Mouse (Mus musculus) MEL (cell line): ENCODE data around the gene Map3k9. TPM values are rescaled to one million over a fixed set of nuclear protein-coding genes. Genes with fewer than 3 reads are reported as not detected.

Experiments used
- DNase-seq: peaks from one replicate; pipeline ENCODE4 v3.0.0; 2011; ENCODE audit warnings: low read depth, low spot score
- H3K27ac ChIP-seq: 2 replicates; pipeline ENCODE4 v1.5.1; 2012; ENCODE audit warnings: low read depth, mild to moderate bottlenecking, control low read depth, low read length, moderate library complexity; ENCODE audit not compliant: control insufficient read depth
- H3K27me3 ChIP-seq, 2 experiments: fragments of 150-350 bp in 1 of 2; sonication (generic) in 1 of 2; 2 replicates each; pipeline ENCODE4 v1.6.1; 2012; ENCODE audit warnings: low read length in 2 of 2, mild to moderate bottlenecking in 2 of 2, improper control_type of control experiment in 1 of 2, moderate library complexity in 1 of 2; ENCODE audit not compliant: insufficient read depth in 2 of 2, control insufficient read depth in 1 of 2
- H3K36me3 ChIP-seq, 2 experiments: 2 replicates each; pipeline ENCODE4 v1.6.1; 2012 to 2014; ENCODE audit warnings: low read length in 2 of 2, improper control_type of control experiment in 1 of 2, inconsistent platforms in 1 of 2, mild to moderate bottlenecking in 1 of 2; ENCODE audit not compliant: insufficient read depth in 2 of 2, control insufficient read depth in 1 of 2
- H3K4me1 ChIP-seq, 2 experiments: fragments of 150-350 bp in 1 of 2; sonication (generic) in 1 of 2; 2 replicates each; pipeline ENCODE4 v1.6.1; 2012; ENCODE audit warnings: low read length in 2 of 2, improper control_type of control experiment in 1 of 2, mild to moderate bottlenecking in 1 of 2; ENCODE audit not compliant: insufficient read depth in 2 of 2, control insufficient read depth in 1 of 2
- H3K4me3 ChIP-seq, 2 experiments: fragments of 150-350 bp in 1 of 2; sonication (generic) in 1 of 2; 2 replicates each; pipeline ENCODE4 v1.5.1; 2012; ENCODE audit warnings: low read depth in 2 of 2, low read length in 2 of 2, mild to moderate bottlenecking in 2 of 2, moderate library complexity in 2 of 2, control low read depth in 1 of 2, improper control_type of control experiment in 1 of 2; ENCODE audit not compliant: control insufficient read depth in 1 of 2, insufficient read depth in 1 of 2
- H3K79me2 ChIP-seq: 2 replicates; pipeline ENCODE4 v1.6.1; 2012; ENCODE audit warnings: mild to moderate bottlenecking, low read length, moderate library complexity; ENCODE audit not compliant: control insufficient read depth, poor library complexity, insufficient read depth
- H3K9ac ChIP-seq: 2 replicates; pipeline ENCODE4 v1.6.1; 2012; ENCODE audit warnings: low read depth, mild to moderate bottlenecking, control low read depth, low read length, moderate library complexity; ENCODE audit not compliant: control insufficient read depth, poor library complexity, severe bottlenecking
- H3K9me3 ChIP-seq: fragments of 150-350 bp; sonication (generic); replicated peaks from 2 replicates; pipeline ENCODE4 v1.6.1; 2012; ENCODE audit warnings: mild to moderate bottlenecking, low read length, improper control_type of control experiment, moderate library complexity; ENCODE audit not compliant: insufficient read depth
- BHLHE40 ChIP-seq: IDR thresholded peaks from 2 replicates; pipeline ENCODE4 v1.6.1; 2012; ENCODE audit warnings: low read depth, mild to moderate bottlenecking, inconsistent platforms, low read length, improper control_type of control experiment, borderline replicate concordance
- CHD1 ChIP-seq: IDR thresholded peaks from 2 replicates; pipeline ENCODE4 v1.6.1; 2012; ENCODE audit warnings: low read depth, mild to moderate bottlenecking, inconsistent platforms, low read length, improper control_type of control experiment
- EP300 ChIP-seq, 2 experiments: IDR thresholded peaks; 2 replicates each; pipeline ENCODE4 v1.6.1; 2011; ENCODE audit warnings: improper control_type of control experiment in 2 of 2, low read length in 2 of 2, low read depth in 1 of 2, mild to moderate bottlenecking in 1 of 2
- ETS1 ChIP-seq: IDR thresholded peaks from 2 replicates; pipeline ENCODE4 v1.6.1; 2012; ENCODE audit warnings: low read depth, mild to moderate bottlenecking, inconsistent platforms, low read length, improper control_type of control experiment, moderate library complexity
- GATA1 ChIP-seq: IDR thresholded peaks from 2 replicates; pipeline ENCODE4 v1.6.1; 2011; ENCODE audit warnings: low read depth, low read length, improper control_type of control experiment
- HCFC1 ChIP-seq: IDR thresholded peaks from 2 replicates; pipeline ENCODE4 v1.6.1; 2012; ENCODE audit warnings: low read depth, mild to moderate bottlenecking, inconsistent platforms, low read length, improper control_type of control experiment, moderate library complexity
- KAT2A ChIP-seq: conservative IDR thresholded peaks from 2 replicates; pipeline ENCODE4 v1.6.1; 2012; ENCODE audit warnings: low read depth, low read length, improper control_type of control experiment, inconsistent platforms
- MAZ ChIP-seq: IDR thresholded peaks from 2 replicates; pipeline ENCODE4 v1.6.1; 2012; ENCODE audit warnings: low read depth, mild to moderate bottlenecking, inconsistent platforms, low read length, improper control_type of control experiment
- MYC ChIP-seq: IDR thresholded peaks from 2 replicates; pipeline ENCODE4 v1.6.1; 2011; ENCODE audit warnings: low read depth, mild to moderate bottlenecking, low read length, improper control_type of control experiment, moderate library complexity
- NRF1 ChIP-seq: IDR thresholded peaks from 2 replicates; pipeline ENCODE4 v1.6.1; 2014; ENCODE audit warnings: low read depth, mild to moderate bottlenecking, inconsistent platforms, low read length, improper control_type of control experiment, moderate library complexity; ENCODE audit not compliant: poor library complexity, insufficient read depth, severe bottlenecking
- POLR2A ChIP-seq, 2 experiments: IDR thresholded peaks; 2 replicates each; pipeline ENCODE4 v1.6.1; 2011 to 2012; ENCODE audit warnings: low read length in 2 of 2, mild to moderate bottlenecking in 2 of 2, control low read depth in 1 of 2, improper control_type of control experiment in 1 of 2, low read depth in 1 of 2, moderate library complexity in 1 of 2; ENCODE audit not compliant: control insufficient read depth in 1 of 2, insufficient read depth in 1 of 2, poor library complexity in 1 of 2
- POLR2AphosphoS2 ChIP-seq: IDR thresholded peaks from 2 replicates; pipeline ENCODE4 v1.6.1; 2011; ENCODE audit warnings: low read length, improper control_type of control experiment
- POLR2AphosphoS5 ChIP-seq: IDR thresholded peaks from 2 replicates; pipeline ENCODE4 v1.6.1; 2012; ENCODE audit warnings: low read depth, borderline replicate concordance, mild to moderate bottlenecking, inconsistent platforms, low read length, moderate library complexity, mixed read lengths
- RAD21 ChIP-seq: IDR thresholded peaks from 2 replicates; pipeline ENCODE4 v1.6.1; 2011; ENCODE audit warnings: mild to moderate bottlenecking, low read depth, low read length, improper control_type of control experiment
- RCOR1 ChIP-seq: IDR thresholded peaks from 2 replicates; pipeline ENCODE4 v1.6.1; 2012; ENCODE audit warnings: low read depth, mild to moderate bottlenecking, inconsistent platforms, low read length, improper control_type of control experiment
- SIN3A ChIP-seq: IDR thresholded peaks from 2 replicates; pipeline ENCODE4 v1.6.1; 2012; ENCODE audit warnings: low read length, improper control_type of control experiment, inconsistent platforms
- TAL1 ChIP-seq: IDR thresholded peaks from 2 replicates; pipeline ENCODE4 v1.6.1; 2012; ENCODE audit warnings: mild to moderate bottlenecking, inconsistent platforms, low read length, moderate library complexity, mixed read lengths
- TBP ChIP-seq: IDR thresholded peaks from 2 replicates; pipeline ENCODE4 v1.8.0; 2011; ENCODE audit warnings: low read depth, low read length, improper control_type of control experiment
- TCF12 ChIP-seq: IDR thresholded peaks from 2 replicates; pipeline ENCODE4 v1.6.1; 2014; ENCODE audit warnings: low read depth, mild to moderate bottlenecking, inconsistent platforms, low read length, improper control_type of control experiment, moderate library complexity
- USF1 ChIP-seq: IDR thresholded peaks from 2 replicates; pipeline ENCODE4 v1.6.1; 2014; ENCODE audit warnings: low read depth, mild to moderate bottlenecking, inconsistent platforms, low read length, improper control_type of control experiment, moderate library complexity
- ZNF384 ChIP-seq: IDR thresholded peaks from 2 replicates; pipeline ENCODE4 v1.6.1; 2012; ENCODE audit warnings: low read depth, mild to moderate bottlenecking, inconsistent platforms, low read length, improper control_type of control experiment
- polyA plus RNA-seq, 2 experiments: library from polyadenylated mRNA; stranded (reverse) in 1 of 2; unstranded in 1 of 2; fragments of >175 nt in 1 of 2; fragments of >200 nt in 1 of 2; gene quantifications; 2 replicates each; pipeline versions ENCODE4 v1.2.1 to v1.2.4; 2012; ENCODE audit warnings: low replicate concordance in 2 of 2, low read depth in 1 of 2; ENCODE audit not compliant: insufficient read length in 2 of 2, insufficient read depth in 1 of 2, missing spikeins in 1 of 2
- total RNA-seq: library from RNA; depleted of rRNA; stranded (reverse); fragments of 300-350 nt; gene quantifications from 2 replicates; pipeline ENCODE4 v1.2.3, GENCODE M21; 2012

The Map3k9 gene
- total and polyA plus RNA-seq, 3 experiments, result not detected

DNA sequence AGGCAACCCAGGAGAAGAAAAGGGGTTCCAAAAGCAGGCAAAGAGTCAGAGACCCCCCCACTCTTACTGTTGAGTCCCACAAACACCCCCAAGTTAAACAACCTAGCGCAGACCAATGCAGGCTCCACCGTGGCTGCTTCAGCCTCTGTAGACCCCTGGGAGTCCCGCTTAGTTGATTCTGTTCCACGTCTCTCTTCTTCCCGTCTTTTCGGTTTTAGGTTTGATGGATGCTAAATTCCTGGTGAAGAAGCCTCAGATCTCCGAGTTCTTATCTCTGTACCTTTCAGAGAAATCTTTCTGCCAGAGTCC lies 26.5 kb upstream of the Map3k9 start (continued):
- no peak for TF ChIP-seq BHLHE40
- TF ChIP-seq SIN3A, result no peak
- TF ChIP-seq NRF1, result no peak
- TF ChIP-seq USF1, result no peak
- TF ChIP-seq, all 39 proteins: peak for 0

DNA sequence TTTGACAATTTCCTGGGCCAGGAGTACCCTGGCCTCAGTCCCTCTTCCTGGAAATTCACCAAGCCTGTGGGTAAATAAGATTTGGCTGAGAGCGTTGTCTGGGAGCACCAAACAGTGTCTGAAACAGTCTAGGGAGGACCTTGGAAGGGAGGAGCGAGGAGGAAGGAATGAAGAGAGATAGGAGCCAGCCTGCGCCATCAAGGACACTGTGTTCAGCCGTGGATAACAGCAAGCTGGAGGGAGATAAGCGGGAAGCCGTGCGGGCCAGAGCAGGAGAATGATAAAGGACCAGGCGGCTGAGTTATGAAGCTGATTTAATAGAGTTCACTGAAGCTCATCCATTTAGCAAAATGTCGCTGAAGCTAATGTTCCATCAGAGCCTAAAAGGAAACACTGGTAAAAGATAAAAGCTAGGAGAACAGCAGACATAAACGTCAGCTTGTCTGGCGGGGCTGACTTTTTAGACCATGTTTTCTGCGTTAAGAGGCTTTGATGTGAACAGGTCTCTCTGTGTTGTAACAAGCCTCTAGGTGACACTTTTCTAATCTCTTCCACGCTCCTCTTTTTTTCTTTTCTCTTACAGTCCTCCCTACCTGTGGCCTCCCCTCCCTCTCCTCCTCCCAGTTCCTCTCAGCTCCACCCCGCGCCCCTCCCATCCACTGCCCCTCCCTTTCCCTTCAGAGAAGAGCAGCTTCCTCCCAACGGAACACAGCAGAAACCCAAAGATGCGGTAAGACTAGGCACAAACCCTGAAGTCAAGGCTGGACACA lies 26.0 kb upstream of the Map3k9 start:
- Histone ChIP-seq H3K9ac (peak overlapping the region; percentile 45), H3K27ac (peak overlapping the region; percentile 67), H3K9me3 (no peaks in the 10 kb centered on the region), H3K79me2 (no peaks in the 10 kb centered on the region; the same call in 1 of the 2 replicates), H3K4me3 (peak overlapping the region; percentile 30 to 46), H3K4me1 (peaks cover 0 to 10% of the 10 kb centered on the region in 2 experiments; a peak in 3 of 4 replicates), H3K27me3 (no peaks in the 10 kb centered on the region; a peak in 2 of 4 replicates), H3K36me3 (peaks cover 0 to 11% of the 10 kb centered on the region in 2 experiments; a peak in 2 of 4 replicates)
- TF ChIP-seq RCOR1, result peak; percentile 80
- TF ChIP-seq POLR2AphosphoS5, result no peak
- 0 out of 2 replicates have a peak, but pooled peaks have one; percentile 19 for TF ChIP-seq MAZ
- TF ChIP-seq ETS1, result peak; percentile 24; the same call in 1 of the 2 replicates
- no peak for TF ChIP-seq HCFC1
- peak; percentile 58 to 77 for TF ChIP-seq EP300 (IDR thresholded peaks at IDR 0.05; ENCODE audit: low read depth in 1 of 2, low read length in 2 of 2)
- peak; percentile 68; the same call in 1 of the 2 replicates for TF ChIP-seq TCF12
- TF ChIP-seq POLR2AphosphoS2, result no peak
- TF ChIP-seq TAL1, result peak; percentile 43
- TF ChIP-seq TBP, result no peak
- TF ChIP-seq GATA1, result peak; percentile 90
- TF ChIP-seq CHD1, result no peak
- peak in 1 of 2 experiments; percentile 49; a peak in 1 of 4 replicates for TF ChIP-seq POLR2A (IDR thresholded peaks at IDR 0.05; ENCODE audit: control insufficient read depth in 1 of 2, insufficient read depth in 1 of 2, low read depth in 1 of 2, low read length in 2 of 2, poor library complexity in 1 of 2)
- peak; percentile 76 for DNase-seq

GRCm38 (mm10) chr12:81806114-81806513 lies 25.1 kb upstream of the Map3k9 start:
- DNase-seq, result no peak
- TF ChIP-seq POLR2A (IDR thresholded peaks at IDR 0.05; ENCODE audit: control insufficient read depth in 1 of 2, insufficient read depth in 1 of 2, low read depth in 1 of 2, low read length in 2 of 2, poor library complexity in 1 of 2) (no peak), ZNF384 (no peak), RAD21 (no peak), GATA1 (no peak), CHD1 (no peak), MYC (no peak), RCOR1 (no peak), KAT2A (no peak)

More at GRCm38 (mm10) chr12:81806114-81806513, 25.1 kb upstream of the Map3k9 start:
- Histone ChIP-seq H3K4me3 (no peak overlapping the region), H3K27me3 (no peaks in the 10 kb centered on the region; a peak in 1 of 4 replicates), H3K9ac (no peak overlapping the region), H3K36me3 (peaks cover 0 to 11% of the 10 kb centered on the region in 2 experiments; a peak in 2 of 4 replicates), H3K9me3 (no peaks in the 10 kb centered on the region), H3K27ac (0 out of 2 replicates have a peak overlapping the region, but pooled peaks have one; percentile 47), H3K79me2 (no peaks in the 10 kb centered on the region; the same call in 1 of the 2 replicates), H3K4me1 (peaks cover 0 to 10% of the 10 kb centered on the region in 2 experiments; a peak in 3 of 4 replicates)
